Mouse (Mus musculus) stomach, embryonic 16.5 days (tissue): ENCODE data around the gene Polr3h. TPM values are rescaled to one million over a fixed set of nuclear protein-coding genes. Genes with fewer than 3 reads are reported as not detected.
A peak's percentile ranks its signal among the peaks of the same experiment; 100 is the strongest.

Experiments used
- ATAC-seq: fragments of 200-750 bp; cut with Nextera tagmentation; 2 replicates; pipeline ENCODE4 v1.8.0; 2017; ENCODE audit warnings: moderate number of reproducible peaks, moderate TSS enrichment; ENCODE audit not compliant: insufficient read depth, low FRiP score
- H3K27ac ChIP-seq: fragments of 300-500 bp; sonication (generic); 2 replicates; pipeline ENCODE4 v1.5.1; 2014; ENCODE audit warnings: low read length
- H3K27me3 ChIP-seq: fragments of 300-500 bp; sonication (generic); 2 replicates; pipeline ENCODE4 v1.6.1; 2014; ENCODE audit warnings: low read length, control low read depth, mixed read lengths; ENCODE audit not compliant: control insufficient read depth, insufficient read depth
- H3K36me3 ChIP-seq: fragments of 300-500 bp; sonication (generic); 2 replicates; pipeline ENCODE4 v1.6.1; 2014; ENCODE audit warnings: low read length; ENCODE audit not compliant: control insufficient read depth, insufficient read depth
- H3K4me1 ChIP-seq: fragments of 300-500 bp; sonication (generic); 2 replicates; pipeline ENCODE4 v1.6.1; 2014; ENCODE audit warnings: low read length, control low read depth, mixed read lengths; ENCODE audit not compliant: control insufficient read depth, insufficient read depth
- H3K4me2 ChIP-seq: fragments of 300-500 bp; sonication (generic); 2 replicates; pipeline ENCODE4 v1.6.1; 2014; ENCODE audit warnings: low read depth, low read length, mixed read lengths
- H3K4me3 ChIP-seq: fragments of 300-500 bp; sonication (generic); replicated peaks from 2 replicates; pipeline ENCODE4 v1.5.1; 2014; ENCODE audit warnings: mild to moderate bottlenecking, low read length
- H3K9ac ChIP-seq: fragments of 300-500 bp; sonication (generic); 2 replicates; pipeline ENCODE4 v1.6.1; 2014; ENCODE audit warnings: low read length
- H3K9me3 ChIP-seq: fragments of 300-500 bp; sonication (generic); replicated peaks from 2 replicates; pipeline ENCODE4 v1.6.1; 2016; ENCODE audit warnings: low read length, control low read depth; ENCODE audit not compliant: control insufficient read depth
- whole genome bisulfite sequencing: fragments of 180-500 bp; shearing (Covaris S2); extraction: QIAGEN DNeasy Blood & Tissue Kit; methylation state at CpG from one replicate; pipeline ENCODE4 v1.1.7; 2014; 5-methylcytosine and 5-hydroxymethylcytosine counted together
- polyA plus RNA-seq: library from polyadenylated mRNA; unstranded; fragments of >200 nt; fragmentation: Nextera tagmentation; extraction: Ambion mirVana; gene quantifications from 2 replicates; pipeline ENCODE4 v1.2.1, GENCODE M21; 2015

The Polr3h gene
- polyA plus RNA-seq, 1 experiment from 2014 or later: 58.6 TPM

DNA sequence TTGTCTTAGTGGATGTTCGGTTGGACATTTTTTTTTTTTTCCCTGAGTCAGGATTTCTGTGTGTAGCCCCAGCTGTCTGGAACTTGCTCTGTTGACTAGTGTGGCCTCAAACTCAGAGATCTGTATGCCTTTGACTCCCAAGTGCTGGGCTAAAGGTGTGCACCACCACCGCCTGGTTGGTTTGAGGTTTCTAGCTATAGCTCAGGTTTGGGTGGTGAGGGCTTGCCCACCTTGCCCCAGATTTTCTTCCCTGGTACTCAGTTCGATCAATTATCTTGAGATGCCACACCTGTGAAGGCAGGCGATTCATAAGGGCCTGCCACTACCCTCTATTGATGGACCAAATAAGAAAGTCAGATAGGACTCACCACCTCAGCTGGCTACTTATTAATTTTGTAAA lies 78.9 kb downstream of the Polr3h start:
- Histone ChIP-seq H3K4me2 (no peak overlapping the region), H3K9me3 (no peaks in the 10 kb centered on the region), H3K27me3 (no peaks in the 10 kb centered on the region), H3K27ac (no peak overlapping the region), H3K4me1 (no peaks in the 10 kb centered on the region; the same call in 1 of the 2 replicates), H3K4me3 (no peak overlapping the region), H3K36me3 (peaks cover 10% of the 10 kb centered on the region), H3K9ac (no peak overlapping the region)
- no peak for ATAC-seq
- WGBS: 81% methylated on average over 4 of the region's 4 CpGs

DNA sequence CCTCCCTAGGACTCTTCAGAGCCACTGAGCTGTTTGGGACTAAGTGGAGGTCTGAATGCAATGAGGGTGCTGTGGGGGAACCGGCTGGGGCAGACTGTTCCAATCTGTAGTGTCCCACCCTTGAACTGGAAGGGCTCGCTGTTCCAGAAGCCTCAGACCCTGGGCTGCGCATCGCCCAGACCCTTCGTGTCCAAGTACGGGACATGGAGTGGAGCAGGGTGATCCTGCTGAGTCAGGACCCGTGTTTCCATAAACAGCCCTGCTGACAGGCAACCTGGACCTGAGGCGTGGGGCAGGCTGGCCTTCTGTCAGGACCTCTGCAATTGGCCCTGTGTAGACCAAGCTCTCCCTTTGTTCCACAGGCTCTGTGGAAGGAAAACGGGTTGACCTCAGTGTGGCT lies 79.3 kb downstream of the Polr3h start:
- Histone ChIP-seq H3K4me2 (no peak overlapping the region), H3K27me3 (no peaks in the 10 kb centered on the region), H3K36me3 (peaks cover 10% of the 10 kb centered on the region), H3K27ac (no peak overlapping the region), H3K4me3 (no peak overlapping the region), H3K9ac (no peak overlapping the region), H3K9me3 (no peaks in the 10 kb centered on the region), H3K4me1 (no peaks in the 10 kb centered on the region; the same call in 1 of the 2 replicates)
- ATAC-seq: no peak
- WGBS: 82% methylated on average over 9 of the region's 9 CpGs

- Histone ChIP-seq H3K27ac (no peak overlapping the region), H3K9ac (no peak overlapping the region), H3K9me3 (no peaks in the 10 kb centered on the region), H3K36me3 (peaks cover 3% of the 10 kb centered on the region), H3K4me3 (no peak overlapping the region), H3K4me1 (no peaks in the 10 kb centered on the region; the same call in 1 of the 2 replicates), H3K27me3 (no peaks in the 10 kb centered on the region), H3K4me2 (no peak overlapping the region)
- 29% methylated on average over 4 of the region's 4 CpGs for WGBS
- ATAC-seq: peak; percentile 51; the same call in 1 of the 2 replicates
These were observed 80.3 kb downstream of the Polr3h start for GRCm38 (mm10) chr15:81845724-81846123.

- 81% methylated on average over 5 of the region's 5 CpGs for WGBS
- no peak overlapping the region for H3K27ac ChIP-seq
- H3K9ac ChIP-seq: no peak overlapping the region
- no peaks in the 10 kb centered on the region for H3K9me3 ChIP-seq
- ATAC-seq: no peak
- H3K27me3 ChIP-seq: no peaks in the 10 kb centered on the region
- H3K4me1 ChIP-seq: no peaks in the 10 kb centered on the region; the same call in 1 of the 2 replicates
- H3K4me2 ChIP-seq: no peak overlapping the region
- no peaks in the 10 kb centered on the region for H3K36me3 ChIP-seq
- no peak overlapping the region for H3K4me3 ChIP-seq
These were observed 80.9 kb downstream of the Polr3h start for GRCm38 (mm10) chr15:81845033-81845625.

GRCm38 (mm10) chr15:81842275-81842674 lies 83.8 kb downstream of the Polr3h start:
- H3K4me3 ChIP-seq: no peak overlapping the region
- H3K9me3 ChIP-seq: no peaks in the 10 kb centered on the region
- H3K36me3 ChIP-seq: no peaks in the 10 kb centered on the region
- no peaks in the 10 kb centered on the region for H3K4me1 ChIP-seq
- H3K9ac ChIP-seq: no peak overlapping the region
- H3K27me3 ChIP-seq: no peaks in the 10 kb centered on the region
- 85% methylated on average over 7 of the region's 7 CpGs for WGBS
- H3K27ac ChIP-seq: no peak overlapping the region
- no peak for ATAC-seq
- H3K4me2 ChIP-seq: no peak overlapping the region

DNA sequence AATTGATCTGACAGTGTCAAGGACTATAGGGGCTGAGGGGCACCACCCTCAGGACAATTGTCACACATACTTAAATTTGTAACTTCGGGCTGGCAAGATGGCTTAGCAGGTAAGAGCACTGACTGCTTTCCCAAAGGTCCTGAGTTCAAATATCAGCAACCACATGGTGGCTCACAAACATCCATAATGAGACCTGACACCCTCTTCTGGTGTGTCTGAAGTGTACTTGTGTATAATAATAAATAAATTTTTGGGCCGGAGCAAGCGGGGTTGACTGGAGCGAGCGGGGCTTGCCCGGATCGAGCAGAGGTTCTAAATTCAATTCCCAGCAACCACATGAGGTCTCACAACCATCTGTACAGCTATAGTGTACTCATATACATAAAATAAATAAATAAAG lies 85.7 kb downstream of the Polr3h start:
- Histone ChIP-seq H3K27me3 (no peaks in the 10 kb centered on the region), H3K4me3 (no peak overlapping the region), H3K4me1 (peaks cover 13% of the 10 kb centered on the region), H3K9me3 (no peaks in the 10 kb centered on the region), H3K9ac (no peak overlapping the region), H3K36me3 (no peaks in the 10 kb centered on the region), H3K27ac (no peak overlapping the region), H3K4me2 (no peak overlapping the region)
- ATAC-seq: no peak
- WGBS: 87% methylated on average over 7 of the region's 7 CpGs

GRCm38 (mm10) chr15:81839634-81840033 lies 86.4 kb downstream of the Polr3h start:
- whole genome bisulfite sequencing: 53% methylated on average over 5 of the region's 5 CpGs
- H3K27ac ChIP-seq: no peak overlapping the region
- peaks cover 13% of the 10 kb centered on the region for H3K4me1 ChIP-seq
- no peaks in the 10 kb centered on the region for H3K9me3 ChIP-seq
- H3K36me3 ChIP-seq: no peaks in the 10 kb centered on the region
- ATAC-seq: peak; percentile 44
- no peak overlapping the region for H3K4me3 ChIP-seq
- no peaks in the 10 kb centered on the region for H3K27me3 ChIP-seq
- no peak overlapping the region for H3K9ac ChIP-seq
- H3K4me2 ChIP-seq: no peak overlapping the region

DNA sequence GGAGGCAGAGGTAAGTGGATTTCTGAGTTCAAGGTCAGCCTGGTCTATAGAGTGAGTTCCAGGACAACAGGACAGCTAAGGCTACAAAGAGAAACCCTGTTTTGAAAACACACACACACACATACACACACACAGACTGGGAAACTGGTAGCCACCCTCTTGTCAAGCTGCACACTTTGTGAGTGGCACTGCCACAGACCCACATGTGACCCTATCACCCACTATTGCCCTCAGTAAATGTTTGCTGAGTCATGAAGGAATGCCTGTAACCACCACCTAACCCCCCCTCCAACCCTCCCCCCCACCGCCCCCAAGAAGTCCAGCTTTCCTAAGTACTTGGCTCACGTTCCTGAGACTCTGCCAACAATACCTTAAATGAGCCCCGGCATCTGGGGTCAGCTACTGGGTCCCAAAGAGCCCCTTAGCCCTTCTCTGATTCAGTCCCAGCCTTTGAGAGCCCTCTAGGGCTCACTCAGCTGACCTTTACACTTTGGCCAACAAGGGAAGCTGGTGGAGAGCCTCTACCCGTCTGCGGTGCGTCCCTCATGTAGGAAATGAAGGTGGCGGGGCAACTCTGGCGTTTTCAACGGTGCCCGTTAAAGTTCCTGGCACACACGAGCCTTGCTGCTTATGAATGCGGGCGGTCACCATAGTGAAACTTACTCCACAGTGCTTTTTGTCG lies 87.3 kb downstream of the Polr3h start:
- Histone ChIP-seq H3K4me3 (no peak overlapping the region), H3K27ac (no peak overlapping the region), H3K4me1 (peaks cover 13% of the 10 kb centered on the region), H3K9me3 (no peaks in the 10 kb centered on the region), H3K36me3 (no peaks in the 10 kb centered on the region), H3K9ac (no peak overlapping the region), H3K4me2 (no peak overlapping the region), H3K27me3 (no peaks in the 10 kb centered on the region)
- WGBS: 65% methylated on average over 14 of the region's 14 CpGs
- no peak for ATAC-seq
